Mouse (Mus musculus): ENCODE measurements around the gene Tmem184a.

- no peak for TF ChIP-seq CTCF (IDR thresholded peaks at IDR 0.05; ENCODE audit: low read depth, low read length)
- no peak for TF ChIP-seq EP300 (IDR thresholded peaks at IDR 0.05; ENCODE audit: insufficient read depth, low read depth, low read length)
- TF ChIP-seq POLR2A (IDR thresholded peaks at IDR 0.05; ENCODE audit: insufficient read depth, low read length) = no peak
Observed at GRCm38 (mm10) chr5:139832125-139832524, 12.4 kb upstream of the Tmem184a start.
